Mouse (Mus musculus) E14TG2a.4 (cell line): ENCODE results near the gene Zfp106.

Experiments used
- CTCF ChIP-seq: conservative IDR thresholded peaks from 2 replicates; pipeline ENCODE4 v1.5.1; 2014; ENCODE audit warnings: low read length
- POU5F1 ChIP-seq: IDR thresholded peaks from 2 replicates; pipeline ENCODE4 v1.6.1; 2014; ENCODE audit warnings: low read length, borderline replicate concordance

GRCm38 (mm10) chr2:120501136-120501918 is 62.3 kb downstream of the Zfp106 start:
- TF ChIP-seq CTCF (no peak), POU5F1 (no peak)
